Mouse (Mus musculus): ENCODE measurements around the gene Gm20388. TPM values are rescaled to one million over a fixed set of nuclear protein-coding genes. Genes with fewer than 3 reads are reported as not detected.

Gm20388 gene
- polyA plus RNA-seq, 1 experiment, result 59.3 TPM

DNA sequence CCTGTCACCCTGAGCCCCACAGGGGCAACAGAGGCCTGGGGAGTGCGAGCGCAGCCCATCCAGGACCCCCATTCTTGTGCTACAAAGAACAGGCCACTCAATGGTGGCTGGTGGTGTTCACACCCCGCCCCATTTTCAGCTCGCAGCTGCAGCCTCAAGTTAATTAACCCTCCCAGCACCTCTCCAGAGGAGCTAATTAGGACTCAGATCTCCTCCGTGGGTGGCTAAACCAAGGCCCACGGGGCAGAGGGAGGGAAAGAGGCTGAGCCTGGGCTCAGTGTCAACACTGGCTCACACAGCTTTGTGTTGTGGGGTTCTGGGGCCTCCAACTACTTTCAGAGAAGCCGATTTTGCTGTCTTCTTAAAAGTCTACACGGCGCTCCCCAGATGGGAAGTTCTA lies 393.5 kb downstream of the Gm20388 start:
- TF ChIP-seq POLR2A (IDR thresholded peaks at IDR 0.05; ENCODE audit: borderline replicate concordance, extremely low read depth, insufficient read depth, insufficient read length, poor library complexity, severe bottlenecking), result no peak
- no peak for TF ChIP-seq CTCF (IDR thresholded peaks at IDR 0.05; ENCODE audit: borderline replicate concordance, extremely low read depth, insufficient read depth, insufficient read length)
- DNase-seq (ENCODE audit: low read depth), result peak; percentile 95

DNA sequence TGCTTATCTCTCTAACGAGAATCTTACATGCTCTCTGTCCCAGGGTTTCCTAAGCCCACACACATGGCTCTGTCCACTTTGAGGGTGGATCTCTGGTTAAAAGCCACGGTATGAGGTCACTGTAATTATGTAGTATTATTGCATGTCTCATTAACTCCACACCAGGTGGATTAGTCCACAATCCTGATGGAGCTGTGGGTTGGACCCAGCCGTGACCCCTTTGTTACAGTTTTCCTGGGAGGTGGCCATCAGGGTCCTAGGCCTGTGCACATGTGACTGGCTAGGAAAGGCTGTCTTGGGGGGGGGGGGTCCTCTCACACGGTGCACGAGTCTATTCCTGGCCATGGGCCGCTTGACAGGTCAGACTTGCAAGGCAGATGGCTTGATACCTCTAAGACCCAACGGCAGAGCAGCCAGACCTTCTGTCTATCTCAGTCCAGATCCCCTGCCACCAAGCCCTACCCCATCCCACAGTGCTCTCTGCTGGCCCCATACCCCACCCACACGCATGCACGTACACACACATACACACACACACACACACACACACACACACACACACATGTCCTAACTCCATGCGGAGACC lies 395.3 kb downstream of the Gm20388 start:
- no peak for TF ChIP-seq CTCF (IDR thresholded peaks at IDR 0.05; ENCODE audit: borderline replicate concordance, extremely low read depth, insufficient read depth, insufficient read length)
- no peak for TF ChIP-seq POLR2A (IDR thresholded peaks at IDR 0.05; ENCODE audit: borderline replicate concordance, extremely low read depth, insufficient read depth, insufficient read length, poor library complexity, severe bottlenecking)
- no peak for DNase-seq (ENCODE audit: low read depth)

DNA sequence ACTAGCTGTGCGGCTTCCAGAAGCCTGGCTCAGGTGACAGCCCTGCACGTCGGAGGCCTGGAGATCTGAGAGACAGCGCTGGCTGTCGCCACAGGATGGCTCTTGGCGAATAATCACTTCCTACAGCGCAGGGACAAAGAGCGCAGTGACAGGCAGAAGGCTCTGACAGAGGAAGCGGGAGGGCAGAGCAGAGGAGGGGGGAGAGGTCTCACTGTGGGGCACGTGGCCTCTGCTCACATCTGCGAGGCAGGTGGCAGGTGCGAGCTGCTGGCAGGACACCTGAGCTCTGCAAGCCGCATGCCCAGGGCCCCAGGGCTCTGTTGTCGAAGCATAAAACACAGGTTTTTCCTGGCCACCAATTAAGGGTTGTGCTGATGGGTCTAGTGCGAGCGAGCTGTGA lies 396.5 kb downstream of the Gm20388 start:
- DNase-seq (ENCODE audit: low read depth), result peak; percentile 94
- TF ChIP-seq POLR2A (IDR thresholded peaks at IDR 0.05; ENCODE audit: borderline replicate concordance, extremely low read depth, insufficient read depth, insufficient read length, poor library complexity, severe bottlenecking), result no peak

DNA sequence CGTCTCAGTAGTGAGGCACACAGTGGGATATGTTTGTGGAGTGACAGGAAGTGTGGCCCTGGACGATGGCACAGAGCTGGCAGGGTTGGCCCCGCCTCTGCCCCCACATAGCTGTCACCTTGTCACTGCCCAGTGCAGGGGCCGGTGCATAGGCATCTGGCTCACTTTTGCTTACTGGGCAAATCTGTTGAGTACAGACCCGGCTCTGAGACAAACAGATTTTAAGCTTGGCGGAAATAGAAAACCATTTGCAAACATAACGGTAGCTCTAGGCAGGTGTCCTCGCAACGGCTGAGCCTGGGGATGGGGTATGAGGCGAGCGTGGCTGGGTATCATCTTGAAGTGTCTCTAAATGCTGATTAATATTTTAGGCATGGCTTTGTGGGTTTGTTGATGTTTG lies 396.9 kb downstream of the Gm20388 start:
- no peak for TF ChIP-seq POLR2A (IDR thresholded peaks at IDR 0.05; ENCODE audit: borderline replicate concordance, extremely low read depth, insufficient read depth, insufficient read length, poor library complexity, severe bottlenecking)
- no peak for TF ChIP-seq CTCF (IDR thresholded peaks at IDR 0.05; ENCODE audit: borderline replicate concordance, extremely low read depth, insufficient read depth, insufficient read length)

DNA sequence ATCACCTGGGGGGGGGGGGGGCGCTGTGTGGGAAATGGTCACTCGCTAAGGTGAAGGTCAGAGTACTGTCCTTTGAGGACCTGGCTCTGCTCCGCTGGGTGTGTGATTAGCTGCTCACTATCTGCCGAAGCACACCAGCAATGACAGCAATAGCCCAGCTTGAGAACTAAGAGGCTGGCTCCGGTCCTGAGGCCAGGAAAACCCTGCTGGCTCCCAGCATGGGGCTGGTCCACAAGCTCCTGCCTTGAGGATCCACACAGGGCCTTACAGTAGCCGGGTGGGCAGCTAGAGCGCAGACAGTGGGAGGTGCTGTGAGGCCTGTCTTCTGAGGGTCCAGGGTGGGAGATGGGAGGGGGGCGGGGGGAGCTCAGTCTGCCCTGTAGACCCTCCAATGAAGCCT lies 397.5 kb downstream of the Gm20388 start:
- DNase-seq (ENCODE audit: low read depth), result peak; percentile 54
- TF ChIP-seq POLR2A (IDR thresholded peaks at IDR 0.05; ENCODE audit: borderline replicate concordance, extremely low read depth, insufficient read depth, insufficient read length, poor library complexity, severe bottlenecking), result no peak

More for the DNA sequence above, 396.9 kb downstream of the Gm20388 start:
- peak; percentile 61 for DNase-seq (ENCODE audit: low read depth)

DNA sequence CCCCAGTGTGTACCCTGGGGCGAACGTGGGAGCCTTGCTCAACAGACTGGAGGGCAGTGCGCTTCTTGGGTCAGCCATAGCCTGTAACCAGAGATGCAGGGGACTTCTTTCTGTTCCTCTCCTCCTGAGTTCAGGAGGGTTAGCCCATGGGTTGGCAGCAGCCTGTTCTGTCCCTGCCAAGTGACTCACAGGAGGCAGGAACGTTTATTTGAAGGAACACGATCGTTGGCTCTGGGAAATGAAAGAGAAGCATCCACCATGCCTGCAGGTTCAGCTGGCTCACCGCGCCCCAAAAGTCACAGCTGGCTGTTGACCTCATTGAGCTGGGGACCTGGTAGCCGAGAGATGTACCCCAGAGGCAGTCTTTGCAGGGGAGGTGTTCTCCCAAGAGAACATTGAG lies 397.9 kb downstream of the Gm20388 start:
- TF ChIP-seq CTCF (IDR thresholded peaks at IDR 0.05; ENCODE audit: borderline replicate concordance, extremely low read depth, insufficient read depth, insufficient read length), result no peak
- TF ChIP-seq POLR2A (IDR thresholded peaks at IDR 0.05; ENCODE audit: borderline replicate concordance, extremely low read depth, insufficient read depth, insufficient read length, poor library complexity, severe bottlenecking), result no peak
- peak; percentile 80 for DNase-seq (ENCODE audit: low read depth)

DNA sequence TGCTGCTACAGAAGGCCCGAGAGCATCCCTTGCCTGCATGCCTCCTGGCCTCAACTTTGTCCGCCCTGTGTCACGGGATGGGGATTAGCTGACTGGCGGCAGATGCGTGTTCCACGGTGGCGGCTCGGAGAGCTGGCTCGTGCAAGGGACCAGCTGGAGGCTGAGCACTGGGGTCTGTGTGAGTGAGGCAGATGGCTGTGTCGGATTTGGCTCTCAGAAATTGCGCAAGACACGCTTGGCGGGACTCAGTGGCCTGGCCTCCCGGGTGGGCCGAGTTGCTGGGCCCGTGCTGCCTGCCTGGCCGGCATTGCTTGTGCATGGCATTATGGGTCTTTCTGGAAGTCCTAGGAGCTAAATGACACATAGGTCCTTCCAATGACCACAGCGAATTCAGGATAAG lies 398.7 kb downstream of the Gm20388 start:
- peak; percentile 96 for DNase-seq (ENCODE audit: low read depth)
- TF ChIP-seq POLR2A (IDR thresholded peaks at IDR 0.05; ENCODE audit: borderline replicate concordance, extremely low read depth, insufficient read depth, insufficient read length, poor library complexity, severe bottlenecking) (no peak), CTCF (IDR thresholded peaks at IDR 0.05; ENCODE audit: borderline replicate concordance, extremely low read depth, insufficient read depth, insufficient read length) (no peak)

DNA sequence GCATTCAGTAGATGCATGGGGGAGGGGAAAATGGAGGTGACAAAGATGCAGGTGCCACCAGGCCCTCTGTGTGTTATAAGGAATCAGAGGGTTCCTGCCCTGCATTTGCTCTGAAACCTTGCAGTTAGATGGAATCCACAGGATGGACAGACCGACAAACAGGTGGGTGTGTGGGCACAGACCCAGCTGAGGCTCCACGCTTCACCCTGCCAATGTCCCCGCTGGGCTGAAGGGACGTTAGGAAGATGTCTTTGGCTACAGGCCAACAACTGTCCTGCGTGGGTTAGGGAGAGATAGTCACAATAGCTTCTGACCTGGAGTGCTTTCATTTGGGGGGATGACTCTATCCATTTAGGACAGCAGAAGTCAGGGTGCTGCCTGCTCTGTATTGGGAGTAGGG lies 399.4 kb downstream of the Gm20388 start:
- TF ChIP-seq CTCF (IDR thresholded peaks at IDR 0.05; ENCODE audit: borderline replicate concordance, extremely low read depth, insufficient read depth, insufficient read length) (no peak), POLR2A (IDR thresholded peaks at IDR 0.05; ENCODE audit: borderline replicate concordance, extremely low read depth, insufficient read depth, insufficient read length, poor library complexity, severe bottlenecking) (no peak)

DNA sequence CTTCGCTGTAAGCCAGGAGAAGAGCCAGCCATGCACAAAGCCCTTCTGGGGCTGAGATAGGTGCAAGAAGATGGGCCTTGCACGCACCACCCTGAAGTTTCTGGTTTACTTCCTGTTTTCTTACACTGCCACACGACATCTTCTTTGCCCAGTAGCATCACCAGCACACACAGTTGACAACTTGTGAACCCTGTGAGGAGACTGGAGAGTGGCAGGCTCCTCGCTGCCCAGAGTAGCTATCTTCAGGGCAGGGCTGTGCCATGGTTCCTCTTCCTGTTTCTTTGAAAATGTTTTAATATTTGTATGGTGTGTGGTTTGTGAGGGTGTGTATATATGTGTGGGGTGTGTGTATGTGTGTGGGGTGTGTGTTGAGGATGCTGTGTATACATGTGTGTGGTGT lies 401.8 kb downstream of the Gm20388 start:
- DNase-seq (ENCODE audit: low read depth), result no peak
- TF ChIP-seq CTCF (IDR thresholded peaks at IDR 0.05; ENCODE audit: borderline replicate concordance, extremely low read depth, insufficient read depth, insufficient read length) (no peak), POLR2A (IDR thresholded peaks at IDR 0.05; ENCODE audit: borderline replicate concordance, extremely low read depth, insufficient read depth, insufficient read length, poor library complexity, severe bottlenecking) (no peak)

More for the DNA sequence above, 399.4 kb downstream of the Gm20388 start:
- no peak for DNase-seq (ENCODE audit: low read depth)

DNA sequence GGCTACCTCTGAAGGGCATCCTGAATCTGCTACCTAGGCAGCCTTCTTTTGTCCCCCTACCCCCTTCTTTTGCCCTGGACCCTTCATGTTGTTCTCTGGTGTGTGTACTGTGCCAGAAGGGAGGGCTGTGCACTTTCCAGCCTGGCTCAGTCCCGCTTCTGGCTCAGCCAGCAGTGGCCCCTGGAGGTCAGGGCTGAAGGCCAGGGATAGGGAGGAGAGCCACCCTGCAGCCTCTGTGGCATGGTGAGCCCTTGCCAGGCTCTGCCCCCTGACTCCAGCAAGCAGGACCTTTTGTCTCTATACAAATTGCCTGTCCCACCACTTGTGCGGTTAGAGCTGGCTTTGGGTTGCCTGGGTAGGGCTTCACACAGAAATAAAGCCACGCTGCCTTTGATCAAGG lies 403.0 kb downstream of the Gm20388 start:
- no peak for DNase-seq (ENCODE audit: low read depth)
- no peak for TF ChIP-seq POLR2A (IDR thresholded peaks at IDR 0.05; ENCODE audit: borderline replicate concordance, extremely low read depth, insufficient read depth, insufficient read length, poor library complexity, severe bottlenecking)
- no peak for TF ChIP-seq CTCF (IDR thresholded peaks at IDR 0.05; ENCODE audit: borderline replicate concordance, extremely low read depth, insufficient read depth, insufficient read length)

DNA sequence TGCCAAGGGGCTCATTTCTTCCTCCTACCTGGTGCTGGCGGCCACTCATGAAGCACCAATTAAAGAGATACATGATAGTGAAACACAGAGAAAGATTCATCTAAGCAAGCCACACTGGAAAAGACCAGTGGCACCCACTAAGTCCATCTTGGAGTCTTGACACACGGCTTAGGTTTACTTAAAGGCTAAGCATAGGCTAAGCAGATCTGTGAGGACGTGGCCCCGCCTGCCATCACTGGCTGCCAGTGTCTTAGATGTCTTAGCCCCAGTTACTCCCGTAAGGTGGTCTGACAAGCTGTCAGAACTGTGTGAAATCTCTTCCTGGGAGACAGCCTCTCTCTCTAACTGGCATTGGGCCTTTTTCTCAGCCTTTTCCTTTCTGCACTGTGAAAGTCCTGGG lies 404.3 kb downstream of the Gm20388 start:
- DNase-seq (ENCODE audit: low read depth), result no peak
- no peak for TF ChIP-seq CTCF (IDR thresholded peaks at IDR 0.05; ENCODE audit: borderline replicate concordance, extremely low read depth, insufficient read depth, insufficient read length)
- TF ChIP-seq POLR2A (IDR thresholded peaks at IDR 0.05; ENCODE audit: borderline replicate concordance, extremely low read depth, insufficient read depth, insufficient read length, poor library complexity, severe bottlenecking), result no peak

DNA sequence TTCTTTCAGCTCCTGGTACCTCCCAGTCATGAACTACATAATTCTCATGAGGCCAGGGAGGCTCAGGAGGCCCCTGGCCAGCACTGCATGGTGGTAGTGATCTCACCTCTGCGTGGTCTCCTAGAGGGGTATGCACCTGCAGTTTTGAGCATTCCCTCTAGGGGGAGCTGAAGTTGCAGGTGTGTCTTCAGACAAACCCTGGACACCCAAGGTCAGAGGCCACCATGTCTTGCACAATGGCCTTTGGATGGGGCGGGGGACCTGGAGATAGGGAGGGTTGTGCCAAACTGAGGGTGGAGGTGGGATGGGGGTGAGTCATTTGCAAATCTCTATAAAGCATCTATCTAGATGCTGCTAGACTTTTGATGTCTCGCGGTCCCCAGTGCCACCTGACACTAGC lies 405.0 kb downstream of the Gm20388 start:
- TF ChIP-seq POLR2A (IDR thresholded peaks at IDR 0.05; ENCODE audit: borderline replicate concordance, extremely low read depth, insufficient read depth, insufficient read length, poor library complexity, severe bottlenecking) (no peak), CTCF (IDR thresholded peaks at IDR 0.05; ENCODE audit: borderline replicate concordance, extremely low read depth, insufficient read depth, insufficient read length) (peak; percentile 33; the same call in 1 of the 2 replicates)
- DNase-seq (ENCODE audit: low read depth), result no peak

All from brain, embryonic 14.5 days (tissue).